Mouse (Mus musculus) gonadal fat pad, adult 2 months (tissue): Measurements from ENCODE around the gene Lrrc61. TPM values are rescaled to one million over a fixed set of nuclear protein-coding genes. Genes with fewer than 3 reads are reported as not detected.

Source experiments
- DNase-seq: peaks from one replicate; pipeline ENCODE4 v3.0.0-alpha.2; 2012; ENCODE audit warnings: low read depth
- polyA plus RNA-seq: library from polyadenylated mRNA; depleted of rRNA; stranded (reverse); fragments of >200 nt; gene quantifications from 2 replicates; pipeline ENCODE4 v1.2.3, GENCODE M21; 2012; rRNA removed

Gene Lrrc61
- polyA plus RNA-seq, 1 experiment, result 29.5 TPM

DNA sequence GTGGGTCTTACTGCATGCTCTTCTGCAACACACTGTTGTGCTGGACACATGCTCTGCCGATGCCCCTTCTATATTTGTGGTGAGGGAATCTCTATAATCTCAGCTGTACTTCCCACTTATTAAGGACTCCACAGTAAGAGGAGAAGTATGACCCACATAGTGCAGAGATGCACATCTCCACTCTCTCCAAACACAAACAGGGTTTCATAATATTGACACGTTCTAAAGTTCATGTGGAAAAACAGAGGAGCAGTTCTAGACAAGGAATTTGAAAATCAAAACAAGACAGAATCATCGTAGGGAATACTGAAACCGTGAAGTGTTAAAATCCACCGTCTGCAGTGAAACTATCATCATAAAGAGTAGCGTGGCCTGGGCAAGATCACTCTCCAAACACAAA lies 37.3 kb downstream of the Lrrc61 start:
- no peak for DNase-seq

DNA sequence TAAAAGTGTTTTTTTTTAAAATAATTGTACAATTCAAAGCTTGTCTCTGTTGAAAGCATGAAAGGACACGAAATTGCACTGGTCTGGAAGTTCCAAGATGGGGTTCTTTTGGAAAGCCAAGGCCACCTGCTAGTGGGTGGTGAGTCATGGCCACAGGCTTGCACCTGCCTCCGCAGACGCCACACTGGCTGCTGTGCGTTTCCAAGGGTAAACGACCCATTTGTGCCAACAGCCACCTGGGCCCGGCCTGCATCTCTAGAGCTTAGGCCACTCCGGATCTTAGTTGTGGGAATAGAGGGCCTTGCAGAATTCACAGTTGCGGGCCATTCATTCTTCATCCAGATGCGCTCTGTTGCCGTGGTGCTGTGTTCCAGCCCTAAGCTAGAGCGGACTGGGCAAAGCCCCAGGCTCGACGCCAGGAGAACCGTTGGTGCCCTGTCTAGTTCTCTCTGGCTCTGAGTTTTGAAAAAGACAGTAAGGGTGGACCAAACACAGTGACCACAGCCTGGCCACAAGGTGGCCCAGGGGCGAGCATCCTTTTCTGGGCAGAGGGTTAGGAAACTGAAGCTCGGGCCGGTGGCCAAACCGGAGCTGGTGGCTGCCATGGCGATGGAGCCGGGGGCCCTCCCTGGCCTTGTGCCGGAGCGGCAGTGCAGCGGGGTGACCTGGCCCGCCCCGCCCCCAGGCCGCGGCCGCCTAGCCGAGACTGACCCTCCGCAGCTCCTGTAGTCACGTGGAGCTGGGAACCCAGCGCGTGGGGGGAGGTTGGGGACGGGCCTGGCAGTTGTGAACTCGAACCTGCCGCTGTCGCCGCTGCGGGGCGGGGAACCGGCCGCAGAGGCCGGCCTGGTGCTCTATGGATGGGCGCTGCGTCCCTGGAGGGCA lies 38.8 kb downstream of the Lrrc61 start, which contains the start of the genes Repin1 and Gm44965:
TSS of gene Repin1 (plus strand) at position 726 of the 885 bp plus-strand sequence.
TSS of gene Gm44965 (plus strand) at position 784 of the 885 bp plus-strand sequence.
- DNase-seq, result no peak

DNA sequence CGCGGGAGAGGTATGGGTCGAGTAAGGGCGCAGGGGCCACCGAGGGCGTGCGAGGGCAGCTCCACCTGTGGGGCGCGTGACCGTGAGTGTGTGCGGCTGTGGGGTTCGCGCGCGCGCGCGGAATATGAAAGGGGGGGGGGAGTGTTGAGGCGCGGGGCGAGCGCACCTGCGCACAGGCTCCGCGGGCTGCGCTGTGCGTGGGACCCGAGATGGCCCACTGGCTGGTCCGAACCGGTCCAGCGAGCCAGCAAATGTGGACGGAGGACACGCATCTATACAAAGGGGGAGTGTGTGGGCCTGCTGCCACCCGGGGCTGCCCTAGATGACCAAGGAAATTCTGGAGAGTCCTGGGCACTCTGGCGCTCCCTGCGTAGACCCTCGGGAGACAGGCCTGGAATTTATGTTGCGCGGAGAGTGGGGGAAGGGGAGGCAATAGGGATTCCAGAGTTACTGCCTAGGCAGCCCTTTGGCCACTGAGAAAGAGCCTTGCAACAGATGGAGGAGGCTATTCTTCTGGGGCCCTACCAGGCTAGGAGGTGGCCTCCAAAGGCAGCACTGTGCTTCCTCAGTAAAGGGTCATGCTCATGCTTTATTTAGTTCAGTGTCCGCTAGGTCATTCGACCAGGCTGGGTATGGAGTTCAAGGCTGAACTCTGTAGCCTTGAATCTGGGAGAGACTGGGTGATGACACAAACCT lies 39.6 kb downstream of the Lrrc61 start:
- DNase-seq, result no peak

DNA sequence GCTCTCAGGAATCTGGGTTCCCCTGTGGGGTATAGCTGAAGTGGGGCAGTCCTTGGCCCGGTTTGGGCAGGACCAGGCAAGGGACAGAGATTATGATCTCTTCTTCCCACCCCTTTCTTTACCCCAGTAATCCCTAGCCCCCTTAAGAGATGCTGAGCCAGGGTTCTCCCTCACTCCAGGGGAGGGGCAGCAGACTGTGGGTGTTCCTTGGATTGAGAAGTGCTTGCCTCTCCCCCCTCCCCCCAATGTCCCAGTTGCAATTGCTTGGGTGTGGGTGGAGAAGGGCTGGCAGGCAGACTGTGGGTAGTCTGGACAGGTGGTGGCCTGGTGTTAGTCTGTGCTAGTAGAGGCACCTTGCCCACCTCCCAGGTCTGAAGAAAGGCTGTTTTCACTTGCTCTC lies 40.7 kb downstream of the Lrrc61 start:
- DNase-seq, result no peak

DNA sequence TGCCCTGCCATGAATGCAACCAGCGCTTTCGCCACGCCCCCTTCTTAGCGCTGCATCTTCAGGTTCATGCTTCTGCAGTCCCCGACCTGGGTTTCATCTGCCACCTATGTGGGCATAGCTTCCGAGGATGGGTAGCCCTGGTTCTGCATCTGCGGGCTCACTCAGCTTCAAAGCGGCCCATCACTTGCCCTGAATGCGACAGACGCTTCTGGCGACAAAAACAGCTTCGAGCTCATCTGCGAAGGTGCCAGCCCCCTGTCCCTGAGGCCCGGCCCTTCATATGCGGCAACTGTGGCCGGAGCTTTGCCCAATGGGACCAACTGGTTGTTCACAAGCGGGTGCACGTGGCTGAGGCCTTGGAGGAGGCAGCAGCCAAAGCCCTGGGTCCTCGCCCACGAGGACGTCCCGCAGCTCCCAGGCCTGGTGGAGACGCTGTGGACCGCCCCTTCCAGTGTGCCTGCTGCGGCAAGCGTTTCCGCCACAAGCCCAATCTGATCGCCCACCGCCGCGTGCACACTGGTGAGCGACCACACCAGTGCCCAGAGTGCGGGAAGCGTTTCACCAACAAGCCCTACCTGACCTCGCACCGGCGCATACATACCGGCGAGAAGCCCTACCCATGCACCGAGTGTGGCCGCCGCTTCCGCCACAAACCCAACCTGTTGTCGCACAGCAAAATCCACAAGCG lies 42.1 kb downstream of the Lrrc61 start:
- DNase-seq, result no peak

DNA sequence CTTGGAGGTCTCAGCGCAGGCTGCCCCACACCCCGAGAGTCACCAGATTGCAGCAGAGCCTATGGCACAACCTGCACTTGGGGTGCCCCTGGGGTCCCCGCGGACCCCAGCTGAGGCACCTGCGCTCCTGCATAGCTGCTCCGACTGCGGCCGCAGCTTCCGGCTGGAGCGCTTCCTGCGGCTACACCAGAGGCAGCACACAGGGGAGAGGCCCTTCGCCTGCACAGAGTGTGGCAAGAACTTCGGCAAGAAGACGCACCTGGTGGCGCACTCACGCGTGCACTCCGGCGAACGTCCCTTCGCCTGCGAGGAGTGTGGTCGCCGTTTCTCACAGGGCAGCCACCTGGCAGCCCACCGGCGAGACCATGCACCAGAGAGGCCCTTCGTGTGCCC lies 42.6 kb downstream of the Lrrc61 start:
- no peak for DNase-seq

DNA sequence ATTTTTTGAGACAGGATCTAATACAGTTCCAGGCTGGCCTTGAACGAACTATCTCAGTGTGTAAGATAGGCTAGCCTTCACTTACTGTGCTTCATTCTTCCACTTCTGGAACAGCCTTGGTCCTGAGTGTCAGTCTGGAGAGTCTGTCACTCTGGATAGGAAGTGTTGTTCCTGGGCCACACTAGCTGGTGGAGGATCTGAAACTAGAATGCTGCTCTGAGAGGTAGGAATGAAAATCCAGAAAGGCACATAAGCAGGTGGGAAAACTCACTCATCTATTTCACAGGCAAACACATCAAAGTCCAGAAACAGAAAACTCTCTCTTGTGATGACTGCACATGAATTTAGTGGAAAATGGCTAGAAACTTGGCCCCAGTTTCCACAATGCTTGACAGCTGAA lies 46.0 kb downstream of the Lrrc61 start:
- no peak for DNase-seq

DNA sequence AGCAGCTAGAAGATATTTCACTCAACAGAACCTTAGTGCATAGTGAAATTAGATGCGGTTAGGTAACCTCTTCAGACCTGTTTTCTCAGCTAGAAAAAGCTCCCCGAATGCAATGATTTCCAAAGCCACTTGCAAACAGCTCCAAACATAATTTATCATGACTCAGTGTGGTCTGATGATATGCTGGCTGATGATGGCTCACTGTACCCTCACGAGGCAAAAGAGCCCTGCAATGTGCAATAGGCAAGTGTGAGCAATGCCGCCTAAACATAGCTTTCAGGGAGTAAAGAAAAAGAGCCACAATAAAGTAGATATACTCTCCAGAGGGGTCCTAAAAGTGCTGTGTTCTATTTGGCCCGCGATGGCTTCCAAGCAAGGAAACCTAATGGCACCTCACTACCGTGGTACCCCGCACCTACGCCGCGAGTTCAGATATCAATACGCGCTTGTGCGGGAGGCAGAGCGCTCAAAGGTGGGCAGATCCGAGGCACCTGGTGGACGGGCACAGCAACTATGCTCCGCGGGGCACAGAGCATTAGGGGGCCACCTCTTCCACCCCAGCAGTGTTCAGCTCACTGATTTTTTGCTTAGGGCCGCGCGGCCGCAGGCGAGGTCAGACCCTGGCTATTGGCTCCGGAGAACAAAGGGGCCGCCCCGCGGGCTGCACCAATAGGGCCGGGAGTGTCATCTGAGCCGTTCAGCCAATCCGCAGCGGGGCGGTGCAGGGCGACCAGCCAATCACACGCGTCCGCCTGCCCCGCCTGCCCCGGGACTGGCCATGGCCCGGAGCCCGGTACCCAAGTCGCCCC lies 46.9 kb downstream of the Lrrc61 start, which contains the start of gene Zfp775:
TSS of gene Zfp775 (plus strand) at position 793 of the 809 bp plus-strand sequence.
- no peak for DNase-seq

DNA sequence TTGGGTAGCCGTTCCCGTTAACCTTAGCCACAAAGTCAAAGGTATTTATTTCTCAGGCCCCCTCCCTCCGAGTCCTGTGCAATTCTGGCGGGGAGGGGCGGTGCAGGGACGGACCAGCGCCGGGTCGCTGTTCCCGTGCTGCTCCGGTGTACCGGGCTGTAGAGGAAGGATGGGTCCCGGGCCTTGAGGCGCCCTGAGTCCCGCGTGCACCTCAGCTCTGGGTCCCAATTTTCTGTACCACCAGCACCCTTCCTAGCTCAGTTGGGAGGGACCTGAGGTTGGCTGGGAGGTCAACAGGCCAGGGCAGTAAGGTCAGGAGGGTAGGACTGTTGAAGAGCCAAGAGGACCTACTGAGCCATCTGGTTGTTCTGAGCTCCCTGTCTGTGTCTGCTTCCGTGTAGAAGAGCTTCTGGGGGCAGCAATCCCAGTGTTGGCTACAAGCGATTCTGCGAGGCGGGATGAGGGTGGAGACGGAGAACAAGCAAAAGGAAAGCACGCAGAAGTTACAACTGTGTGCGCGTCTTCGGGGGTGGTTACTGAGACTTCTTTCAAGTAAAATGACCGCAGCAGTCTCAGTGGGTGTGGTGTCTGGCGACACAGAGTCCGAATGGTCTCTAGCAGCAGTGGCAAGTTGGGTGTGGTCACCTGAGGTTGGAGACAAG lies 47.6 kb downstream of the Lrrc61 start:
- no peak for DNase-seq

DNA sequence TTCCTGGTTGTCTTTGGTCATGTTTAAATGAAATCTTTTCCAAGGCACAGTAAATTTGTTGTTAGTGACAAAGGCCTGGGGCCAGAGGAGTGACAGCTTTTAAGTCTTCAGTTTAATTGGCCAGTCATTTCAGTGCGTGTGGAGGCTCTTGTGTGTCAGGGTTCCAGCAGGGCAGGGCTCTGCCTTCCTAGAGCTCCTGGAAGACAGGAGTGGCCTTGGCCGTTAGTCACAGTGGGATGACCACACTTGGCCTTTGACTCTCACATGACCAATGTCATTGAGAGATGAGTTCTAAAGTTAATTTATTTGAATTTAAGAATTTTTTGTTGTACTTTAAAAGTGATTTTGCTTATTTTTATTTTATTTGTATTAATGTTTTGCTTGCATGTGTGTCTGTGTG lies 53.5 kb downstream of the Lrrc61 start:
- DNase-seq, result no peak

DNA sequence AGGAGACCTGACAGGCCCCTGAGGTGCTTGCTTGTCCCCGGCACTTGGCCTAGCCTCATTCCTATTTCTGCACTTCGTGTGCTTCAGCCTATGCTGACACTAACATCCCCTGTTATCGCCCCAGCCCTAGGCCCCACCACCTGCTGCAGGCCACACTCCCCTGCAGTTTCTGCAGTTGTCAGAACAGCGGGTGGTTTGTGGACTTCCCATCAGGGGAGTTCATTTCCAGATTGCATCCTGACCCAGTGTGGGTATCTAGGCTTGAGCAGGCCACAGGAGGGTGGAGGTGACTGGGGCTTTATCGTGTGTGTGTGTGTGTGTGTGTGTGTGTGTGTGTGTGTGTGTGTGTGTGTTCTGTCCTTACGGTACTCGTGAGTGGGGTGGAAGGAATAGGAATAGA lies 54.9 kb downstream of the Lrrc61 start:
- no peak for DNase-seq

DNA sequence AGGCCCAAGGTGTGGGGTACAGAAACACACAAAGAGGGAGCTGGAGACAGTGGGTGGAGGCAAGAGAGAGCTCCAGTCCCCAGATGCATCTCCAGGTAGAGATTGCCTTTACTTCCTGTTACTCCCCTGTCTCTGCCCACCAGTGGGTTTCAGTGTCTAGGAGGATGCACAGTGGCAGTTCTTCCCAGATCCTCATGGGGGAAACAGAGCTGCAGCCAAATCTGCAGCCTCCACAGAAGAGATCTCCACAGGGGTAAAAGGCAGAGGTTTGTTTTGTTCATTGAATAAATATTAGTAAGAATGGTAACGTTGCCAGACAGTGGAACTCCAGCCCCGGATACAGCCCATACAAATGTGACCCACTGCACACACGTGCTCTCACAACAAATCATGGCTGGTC lies 56.1 kb downstream of the Lrrc61 start:
- no peak for DNase-seq

DNA sequence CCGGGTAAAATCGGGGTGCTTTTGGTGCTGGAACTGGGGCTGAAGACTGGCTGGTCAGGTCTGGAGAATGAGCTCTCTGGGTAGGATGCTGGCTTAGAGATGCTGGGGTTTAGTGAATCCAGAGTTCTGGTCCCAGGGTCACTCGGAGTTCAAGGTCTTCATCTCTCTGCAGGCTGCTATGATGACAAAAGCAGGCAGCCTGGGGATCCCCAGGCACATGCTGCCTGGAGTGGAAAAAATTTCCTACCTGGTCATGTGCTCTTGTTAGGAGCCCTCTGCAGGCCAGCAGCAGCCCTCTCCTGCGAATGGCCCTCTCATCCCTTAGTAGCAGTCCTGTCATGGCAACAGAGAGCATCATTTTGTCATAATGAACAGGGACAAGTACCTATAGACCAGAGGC lies 58.9 kb downstream of the Lrrc61 start:
- DNase-seq, result no peak

DNA sequence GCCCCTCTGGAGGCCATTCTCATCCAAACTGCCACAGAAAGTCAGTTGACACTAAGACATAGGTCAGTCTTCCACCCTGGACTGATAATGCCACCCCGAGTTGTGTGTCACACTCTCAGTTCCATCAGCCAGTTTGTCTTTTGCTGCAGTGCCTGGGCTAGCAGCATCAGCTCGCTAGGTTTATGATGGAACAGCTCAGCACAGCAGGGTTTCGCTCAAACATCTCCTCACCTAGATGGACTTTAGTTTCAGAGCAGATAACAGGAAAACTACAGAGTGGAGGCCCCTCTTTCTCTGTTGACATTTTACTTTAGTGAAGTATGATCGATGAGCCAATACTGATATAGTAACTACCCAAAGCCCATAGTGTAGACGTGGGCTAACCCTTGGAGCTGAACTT lies 60.2 kb downstream of the Lrrc61 start:
- no peak for DNase-seq

DNA sequence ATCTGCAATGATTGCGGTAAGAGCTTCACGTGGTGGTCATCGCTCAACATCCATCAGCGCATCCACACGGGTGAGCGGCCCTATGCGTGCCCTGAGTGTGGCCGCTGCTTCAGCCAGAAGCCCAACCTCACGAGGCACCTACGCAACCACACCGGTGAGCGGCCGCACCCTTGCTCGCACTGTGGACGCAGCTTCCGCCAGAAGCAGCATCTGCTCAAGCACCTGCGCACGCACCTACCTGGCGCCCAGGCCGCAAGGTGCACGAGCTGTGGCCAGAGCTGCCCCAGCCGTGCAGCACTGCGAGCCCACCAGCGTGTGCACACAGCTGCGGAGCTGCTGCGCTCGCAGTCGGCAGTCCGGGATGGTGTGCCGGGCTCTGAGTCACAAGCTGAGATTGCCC lies 65.4 kb downstream of the Lrrc61 start:
- DNase-seq, result no peak

Other genes starting within 250 kb of the Lrrc61 start
- gene Krba1, start 159.2 kb upstream of the Lrrc61 start, polyA plus RNA-seq, result 16.9 and 17.8 TPM in 2 replicates
- 18.0 and 22.4 TPM in 2 replicates for gene Zfp467, start 109.0 kb upstream of the Lrrc61 start, polyA plus RNA-seq
- 0.66 and 1.5 TPM in 2 replicates for gene Sspo, start 106.6 kb upstream of the Lrrc61 start, polyA plus RNA-seq
- gene Atp6v0e2, start 17.2 kb upstream of the Lrrc61 start, polyA plus RNA-seq, result 83.1 and 86.2 TPM in 2 replicates
- 191 and 319 TPM in 2 replicates for gene Rarres2, start 18.0 kb downstream of the Lrrc61 start, polyA plus RNA-seq
- gene Gm45021, start 34.8 kb downstream of the Lrrc61 start, polyA plus RNA-seq, result not detected in 2 replicates
- gene Repin1, start 39.1 kb downstream of the Lrrc61 start, polyA plus RNA-seq, result 51.0 and 53.2 TPM in 2 replicates
- not detected in 2 replicates for gene Gm44965, start 39.1 kb downstream of the Lrrc61 start, polyA plus RNA-seq
- gene Zfp775, start 47.3 kb downstream of the Lrrc61 start, polyA plus RNA-seq, result 5.1 and 5.6 TPM in 2 replicates
- 0.71 and 0.81 TPM in 2 replicates for gene AI854703, start 72.0 kb downstream of the Lrrc61 start, polyA plus RNA-seq
- gene Gimap8, start 92.4 kb downstream of the Lrrc61 start, polyA plus RNA-seq, result 3.9 and 4.5 TPM in 2 replicates
- 2.1 and 2.3 TPM in 2 replicates for gene Gimap9, start 121.3 kb downstream of the Lrrc61 start, polyA plus RNA-seq
- gene Gimap4, start 129.8 kb downstream of the Lrrc61 start, polyA plus RNA-seq, result 9.8 and 13.8 TPM in 2 replicates
- gene Gimap6, start 153.4 kb downstream of the Lrrc61 start, polyA plus RNA-seq, result 10.4 and 12.7 TPM in 2 replicates
- gene Gm28053, start 163.8 kb downstream of the Lrrc61 start, polyA plus RNA-seq, result 0.66 TPM in 1 of 2 replicates, not detected in the other
- gene Gimap7, start 163.8 kb downstream of the Lrrc61 start, polyA plus RNA-seq, result 0.20 and 0.34 TPM in 2 replicates
- gene Gimap1, start 184.3 kb downstream of the Lrrc61 start, polyA plus RNA-seq, result 4.1 and 4.3 TPM in 2 replicates
- gene Gimap5, start 191.4 kb downstream of the Lrrc61 start, polyA plus RNA-seq, result 5.6 and 8.3 TPM in 2 replicates
- 3.1 and 3.5 TPM in 2 replicates for gene Gimap3, start 216.1 kb downstream of the Lrrc61 start, polyA plus RNA-seq